ENCODE assay signal across 10 mouse cellular contexts in genomic region chr10:80016931-80017330, GRCm38 (mm10). TPM values are rescaled to one million over a fixed set of nuclear protein-coding genes. Genes with fewer than 3 reads are reported as not detected.
DNase-seq lines count a peak whose midpoint lies in the region; ATAC-seq and TF ChIP-seq lines count a peak whose summit lies in the region.
"Had no signal": no experiment of that assay in that cellular context is flagged by ENCODE, and none has a peak within 500 bp of the region (broad histone marks: within the 10 kb centered on the region; RNA-seq: fewer than 3 reads in every experiment).

No protein-coding gene starts in this region.

- H3K4me1 ChIP-seq in MEL (ENCODE audit: control insufficient read depth in 1 of 2, insufficient read depth in 2 of 2, low read length in 2 of 2) = peaks cover 10 to 19% of the 10 kb centered on the region in 2 experiments
- H3K4me1 ChIP-seq in heart, postnatal 0 days (ENCODE audit: control insufficient read depth, insufficient read depth) = no peaks in the 10 kb centered on the region

- no peak for TF ChIP-seq RAD21 in MEL (IDR thresholded peaks at IDR 0.05; ENCODE audit: low read depth, low read length)

- no peak overlapping the region; the same call in 1 of the 2 replicates for H3K4me3 ChIP-seq in layer of hippocampus, adult 2 months
- peak overlapping the region; percentile 74 to 98 for H3K4me3 ChIP-seq in MEL (ENCODE audit: control insufficient read depth in 1 of 2, insufficient read depth in 1 of 2, low read depth in 2 of 2, low read length in 2 of 2)
- H3K4me3 ChIP-seq in heart, postnatal 0 days (ENCODE audit: low read depth, low read length) = peak overlapping the region; percentile 33; the same call in 1 of the 2 replicates
- H3K4me3 ChIP-seq: embryonic facial prominence, embryonic 15.5 days; midbrain, embryonic 12.5 days had no signal

- peak overlapping the region; percentile 14; the same call in 1 of the 2 replicates for H3K27ac ChIP-seq in layer of hippocampus, adult 2 months
- peak overlapping the region; percentile 80 for H3K27ac ChIP-seq in MEL (ENCODE audit: control insufficient read depth, low read depth, low read length)
- peak overlapping the region; percentile 43; the same call in 1 of the 2 replicates for H3K27ac ChIP-seq in heart, postnatal 0 days (ENCODE audit: low read depth)
- H3K27ac ChIP-seq: embryonic facial prominence, embryonic 15.5 days; midbrain, embryonic 12.5 days had no signal

- H3K36me3 ChIP-seq in MEL (ENCODE audit: control insufficient read depth in 1 of 2, insufficient read depth in 2 of 2, low read length in 2 of 2) = peaks cover 0 to 11% of the 10 kb centered on the region in 2 experiments; a peak in 3 of 4 replicates
- H3K36me3 ChIP-seq in heart, postnatal 0 days (replicated peaks; ENCODE audit: control insufficient read depth, insufficient read depth, low read length) = 0 out of 2 replicates have a peak, but pooled peaks cover 13% of the 10 kb centered on the region
- H3K36me3 ChIP-seq: embryonic facial prominence, embryonic 15.5 days had no signal

- WGBS in heart, postnatal 0 days = 83% methylated on average over 10 of the region's 10 CpGs

- no peak for DNase-seq in layer of hippocampus, adult 2 months (ENCODE audit: low spot score in 2 of 2)
- no peak for DNase-seq in layer of hippocampus, postnatal 25 days (ENCODE audit: extremely low spot score in 1 of 2, low spot score in 1 of 2)
- DNase-seq in MEL (ENCODE audit: low read depth, low spot score) = peak; percentile 55
- no peak for DNase-seq in heart, postnatal 0 days (ENCODE audit: low spot score)
- no peak for DNase-seq in retina, postnatal 1 day
- no peak for DNase-seq in frontal cortex, postnatal 25 days (ENCODE audit: low spot score in 2 of 2)
- DNase-seq in kidney, postnatal 25 days = no peak

- no peak for ATAC-seq in heart, postnatal 0 days (ENCODE audit: insufficient read depth, low read depth)
- peak; percentile 19 for ATAC-seq in monocyte, adult 5-6 weeks (replicated peaks; ENCODE audit: insufficient number of reproducible peaks, low FRiP score, low TSS enrichment, poor library complexity, severe bottlenecking)

- no peak for TF ChIP-seq CTCF in layer of hippocampus, adult 2 months (conservative IDR thresholded peaks at IDR 0.05)
- no peak for TF ChIP-seq CTCF in MEL (IDR thresholded peaks at IDR 0.05 in 2 of 3, conservative IDR thresholded peaks at IDR 0.05 in 1 of 3; ENCODE audit: control insufficient read depth in 1 of 3, insufficient read depth in 1 of 3, low read depth in 2 of 3, low read length in 3 of 3, poor library complexity in 1 of 3, severe bottlenecking in 1 of 3)
- TF ChIP-seq CTCF in heart, postnatal 0 days (IDR thresholded peaks at IDR 0.05; ENCODE audit: low read depth) = no peak

- H3K27me3 ChIP-seq in MEL (ENCODE audit: control insufficient read depth in 1 of 2, insufficient read depth in 2 of 2, low read length in 2 of 2) = no peaks in the 10 kb centered on the region
- peaks cover 22% of the 10 kb centered on the region for H3K27me3 ChIP-seq in heart, postnatal 0 days (ENCODE audit: control insufficient read depth, insufficient read depth, low read length)

- 0 out of 4 replicates have a peak, but pooled peaks of 1 of the 2 experiments have one; percentile 10 for TF ChIP-seq POLR2A in MEL (IDR thresholded peaks at IDR 0.05; ENCODE audit: control insufficient read depth in 1 of 2, insufficient read depth in 1 of 2, low read depth in 1 of 2, low read length in 2 of 2, poor library complexity in 1 of 2)

- H3K4me2 ChIP-seq in heart, postnatal 0 days (ENCODE audit: low read depth, low read length) = no peak overlapping the region; the same call in 1 of the 2 replicates
- H3K4me2 ChIP-seq: embryonic facial prominence, embryonic 15.5 days; midbrain, embryonic 12.5 days had no signal

- H3K9ac ChIP-seq in MEL (ENCODE audit: control insufficient read depth, low read depth, low read length, poor library complexity, severe bottlenecking) = peak overlapping the region; percentile 84
- H3K9ac ChIP-seq in heart, postnatal 0 days (replicated peaks; ENCODE audit: low read depth, low read length) = no peak overlapping the region
- H3K9ac ChIP-seq: embryonic facial prominence, embryonic 15.5 days; midbrain, embryonic 12.5 days had no signal

- no peaks in the 10 kb centered on the region for H3K9me3 ChIP-seq in MEL (replicated peaks; ENCODE audit: insufficient read depth, low read length)
- H3K9me3 ChIP-seq in heart, postnatal 0 days (replicated peaks; ENCODE audit: control insufficient read depth, low read length) = no peaks in the 10 kb centered on the region
- H3K9me3 ChIP-seq: embryonic facial prominence, embryonic 15.5 days; midbrain, embryonic 12.5 days had no signal

- TF ChIP-seq EP300 in MEL (IDR thresholded peaks at IDR 0.05; ENCODE audit: low read depth in 1 of 2, low read length in 2 of 2) = no peak
- TF ChIP-seq EP300 in heart, postnatal 0 days (IDR thresholded peaks at IDR 0.05; ENCODE audit: low read depth) = no peak

- H3K79me2 ChIP-seq in MEL (ENCODE audit: control insufficient read depth, insufficient read depth, low read length, poor library complexity) = peaks cover 12% of the 10 kb centered on the region

TF ChIP-seq in MEL, 35 proteins besides CTCF, POLR2A, EP300 and RAD21 (continues in another document):
- TF ChIP-seq RCOR1 (IDR thresholded peaks at IDR 0.05; ENCODE audit: low read depth, low read length) (no peak), ZMIZ1 (IDR thresholded peaks at IDR 0.05; ENCODE audit: low read depth, low read length) (no peak), HCFC1 (IDR thresholded peaks at IDR 0.05; ENCODE audit: low read depth, low read length) (no peak), ZNF384 (IDR thresholded peaks at IDR 0.05; ENCODE audit: low read depth, low read length) (no peak), SMC3 (IDR thresholded peaks at IDR 0.05; ENCODE audit: low read depth, low read length) (no peak), MAX (IDR thresholded peaks at IDR 0.05; ENCODE audit: low read length) (no peak), USF1 (IDR thresholded peaks at IDR 0.05; ENCODE audit: low read depth, low read length) (no peak), KAT2A (conservative IDR thresholded peaks at IDR 0.05; ENCODE audit: low read depth, low read length) (no peak), NELFE (IDR thresholded peaks at IDR 0.05; ENCODE audit: low read depth, low read length) (no peak; the same call in 1 of the 2 replicates), ELF1 (IDR thresholded peaks at IDR 0.05; ENCODE audit: low read depth, low read length) (no peak), ETS1 (IDR thresholded peaks at IDR 0.05; ENCODE audit: low read depth, low read length) (no peak), GATA1 (IDR thresholded peaks at IDR 0.05; ENCODE audit: low read depth, low read length) (no peak), SIN3A (IDR thresholded peaks at IDR 0.05; ENCODE audit: low read length) (no peak)

RNA-seq across cellular contexts. Expression of gene Arhgap45, which starts 0.5 kb away (rescaled TPM):
- total RNA-seq in layer of hippocampus, adult 2 months (2021) = 1 to 10 TPM; 3.7 to 4.4 TPM
- 1 to 10 TPM; 3.3 to 4.3 TPM for total RNA-seq in layer of hippocampus, postnatal 25 days (2021)
- total RNA-seq in MEL (2012; rRNA removed) = 25.2 and 26.2 TPM in 2 replicates
- 10 to 100 TPM in 1 of 2 experiments, not detected in 1; 53.6 TPM for polyA plus RNA-seq in MEL (2012; ENCODE audit: insufficient read depth in 1 of 2, insufficient read length in 2 of 2, low read depth in 1 of 2, low replicate concordance in 2 of 2, missing spikeins in 1 of 2)
- total RNA-seq in heart, postnatal 0 days (2014; rRNA removed; ENCODE audit: low replicate concordance) = 3.9 and 11.0 TPM in 2 replicates
- polyA plus RNA-seq in heart, postnatal 0 days (2015; fragmentation: Nextera tagmentation; extraction: Ambion mirVana) = 1.9 TPM in 2 replicates
- total RNA-seq in monocyte, adult 5-6 weeks (2017) = 356 to 478 TPM (median 365 TPM) in 3 replicates

RNA-seq across cellular contexts. Expression of gene Abca7, which starts 20.6 kb away (rescaled TPM):
- 10 to 100 TPM; 10.7 to 11.0 TPM for total RNA-seq in layer of hippocampus, adult 2 months (2021)
- total RNA-seq in layer of hippocampus, postnatal 25 days (2021) = 10 to 100 TPM in 1 of 2 experiments, 1 to 10 TPM in 1; 9.6 to 10.2 TPM
- total RNA-seq in MEL (2012; rRNA removed) = 7.4 and 7.7 TPM in 2 replicates
- polyA plus RNA-seq in MEL (2012; ENCODE audit: insufficient read depth in 1 of 2, insufficient read length in 2 of 2, low read depth in 1 of 2, low replicate concordance in 2 of 2, missing spikeins in 1 of 2) = 10 to 100 TPM in 1 of 2 experiments, not detected in 1; 16.8 TPM
- total RNA-seq in heart, postnatal 0 days (2014; rRNA removed; ENCODE audit: low replicate concordance) = 10.4 and 11.4 TPM in 2 replicates
- 1.9 TPM in 2 replicates for polyA plus RNA-seq in heart, postnatal 0 days (2015; fragmentation: Nextera tagmentation; extraction: Ambion mirVana)
- 33.6 to 53.0 TPM (median 45.9 TPM) in 3 replicates for total RNA-seq in monocyte, adult 5-6 weeks (2017)

RNA-seq across cellular contexts. Expression of gene Polr2e, which starts 22.7 kb away (rescaled TPM):
- 10 to 100 TPM; 77.8 to 79.1 TPM for total RNA-seq in layer of hippocampus, adult 2 months (2021)
- total RNA-seq in layer of hippocampus, postnatal 25 days (2021) = 10 to 100 TPM; 86.6 to 91.0 TPM
- 156 and 169 TPM in 2 replicates for total RNA-seq in MEL (2012; rRNA removed)
- polyA plus RNA-seq in MEL (2012; ENCODE audit: insufficient read depth in 1 of 2, insufficient read length in 2 of 2, low read depth in 1 of 2, low replicate concordance in 2 of 2, missing spikeins in 1 of 2) = 100 to 1,000 TPM; 258 to 279 TPM
- total RNA-seq in heart, postnatal 0 days (2014; rRNA removed; ENCODE audit: low replicate concordance) = 70.6 and 106 TPM in 2 replicates
- 120 and 123 TPM in 2 replicates for polyA plus RNA-seq in heart, postnatal 0 days (2015; fragmentation: Nextera tagmentation; extraction: Ambion mirVana)
- 83.4 to 130 TPM (median 95.9 TPM) in 3 replicates for total RNA-seq in monocyte, adult 5-6 weeks (2017)

RNA-seq across cellular contexts. Expression of gene Cnn2, which starts 28.5 kb away (rescaled TPM):
- 1 to 10 TPM; 5.4 to 5.6 TPM for total RNA-seq in layer of hippocampus, adult 2 months (2021)
- total RNA-seq in layer of hippocampus, postnatal 25 days (2021) = 1 to 10 TPM; 5.8 to 6.0 TPM
- 8.7 and 9.1 TPM in 2 replicates for total RNA-seq in MEL (2012; rRNA removed)
- 10 to 100 TPM in 1 of 2 experiments, not detected in 1; 25.3 TPM for polyA plus RNA-seq in MEL (2012; ENCODE audit: insufficient read depth in 1 of 2, insufficient read length in 2 of 2, low read depth in 1 of 2, low replicate concordance in 2 of 2, missing spikeins in 1 of 2)
- total RNA-seq in heart, postnatal 0 days (2014; rRNA removed; ENCODE audit: low replicate concordance) = 142 and 158 TPM in 2 replicates
- 126 and 149 TPM in 2 replicates for polyA plus RNA-seq in heart, postnatal 0 days (2015; fragmentation: Nextera tagmentation; extraction: Ambion mirVana)
- total RNA-seq in monocyte, adult 5-6 weeks (2017) = 210 to 295 TPM (median 228 TPM) in 3 replicates

RNA-seq across cellular contexts. Expression of gene Gpx4, which starts 30.0 kb away (rescaled TPM):
- 100 to 1,000 TPM; 440 to 464 TPM for total RNA-seq in layer of hippocampus, adult 2 months (2021)
- 100 to 1,000 TPM; 486 to 515 TPM for total RNA-seq in layer of hippocampus, postnatal 25 days (2021)
- 422 and 508 TPM in 2 replicates for total RNA-seq in MEL (2012; rRNA removed)
- polyA plus RNA-seq in MEL (2012; ENCODE audit: insufficient read depth in 1 of 2, insufficient read length in 2 of 2, low read depth in 1 of 2, low replicate concordance in 2 of 2, missing spikeins in 1 of 2) = 100 to 1,000 TPM in 1 of 2 experiments, not detected in 1; 536 TPM
- 490 and 500 TPM in 2 replicates for total RNA-seq in heart, postnatal 0 days (2014; rRNA removed; ENCODE audit: low replicate concordance)
- 874 and 900 TPM in 2 replicates for polyA plus RNA-seq in heart, postnatal 0 days (2015; fragmentation: Nextera tagmentation; extraction: Ambion mirVana)
- 250 to 253 TPM (median 251 TPM) in 3 replicates for total RNA-seq in monocyte, adult 5-6 weeks (2017)

Comparison
In these comparisons a context has a peak if more than half of its experiments do, and no peak if none do; other contexts are left out.
1. H3K27ac ChIP-seq: peak in every context shown above with its lines; median percentile 80 in MEL; 43 in heart, postnatal 0 days; 14 in layer of hippocampus, adult 2 months.
2. RNA of gene Arhgap45, which starts 0.5 kb away (total RNA-seq): 356 to 478 TPM in monocyte, adult 5-6 weeks; 25.2 to 26.2 TPM in MEL, 3.7 to 4.4 TPM in layer of hippocampus, adult 2 months, 3.3 to 4.3 TPM in layer of hippocampus, postnatal 25 days and 3.9 to 11.0 TPM in heart, postnatal 0 days; every median in the first group is over 10 times any median in the second.